Mouse (Mus musculus): Measurements from ENCODE around the gene Psmd2.

Gene Psmd2

DNA sequence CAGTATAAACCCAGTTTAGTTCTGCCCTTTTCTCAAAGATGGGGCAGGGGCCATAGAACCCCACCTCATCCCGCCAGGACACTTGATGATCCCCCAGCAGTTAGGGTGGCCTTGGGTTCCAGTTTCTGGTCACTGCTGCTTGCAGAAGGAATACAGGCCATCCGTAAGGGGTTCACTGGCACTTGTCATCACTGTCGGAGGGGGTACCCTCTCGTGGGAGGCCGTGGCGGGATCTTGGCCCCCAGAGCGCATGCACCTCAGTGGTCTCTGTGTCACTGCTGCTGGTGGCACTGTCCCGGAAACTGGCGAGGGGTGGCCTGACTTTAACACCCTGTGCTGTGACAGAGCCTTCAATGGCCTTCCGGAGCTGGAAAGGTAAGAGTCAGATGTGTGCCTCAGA, 51.6 kb downstream of the Psmd2 start:
- DNase-seq, result no peak

DNA sequence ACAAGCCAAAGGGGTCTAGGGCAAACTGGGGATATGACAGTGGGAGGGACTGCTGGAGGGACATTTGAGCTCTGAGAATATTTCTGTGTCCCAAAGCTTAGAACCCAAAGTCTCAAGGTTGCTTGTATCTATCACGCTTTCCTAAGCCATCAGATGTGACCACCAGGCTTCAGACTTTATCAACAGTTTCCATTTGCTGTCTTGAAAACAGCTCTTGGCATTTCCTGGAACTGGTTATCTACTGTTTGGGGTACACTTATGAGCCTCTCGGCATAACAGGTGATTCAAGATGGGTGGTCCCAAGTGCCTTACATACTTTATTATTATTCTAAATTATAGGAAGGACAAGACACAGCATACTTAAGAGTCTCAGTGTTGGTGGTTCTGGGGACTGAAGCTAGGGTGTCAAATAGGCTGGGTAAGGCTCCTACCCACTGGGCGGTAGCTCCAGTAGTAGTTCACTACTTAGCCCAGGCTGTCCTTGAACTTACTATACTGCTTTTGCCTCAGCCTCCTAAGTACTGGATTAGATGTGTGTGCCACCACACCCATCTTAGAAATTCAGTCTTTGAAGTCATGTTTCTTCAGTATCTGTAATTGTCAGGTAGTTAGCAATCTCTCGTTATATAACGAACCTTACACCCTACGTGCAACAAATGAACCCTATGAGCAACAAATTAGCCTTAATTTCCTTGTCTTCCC, 52.4 kb downstream of the Psmd2 start:
- DNase-seq, result no peak

DNA sequence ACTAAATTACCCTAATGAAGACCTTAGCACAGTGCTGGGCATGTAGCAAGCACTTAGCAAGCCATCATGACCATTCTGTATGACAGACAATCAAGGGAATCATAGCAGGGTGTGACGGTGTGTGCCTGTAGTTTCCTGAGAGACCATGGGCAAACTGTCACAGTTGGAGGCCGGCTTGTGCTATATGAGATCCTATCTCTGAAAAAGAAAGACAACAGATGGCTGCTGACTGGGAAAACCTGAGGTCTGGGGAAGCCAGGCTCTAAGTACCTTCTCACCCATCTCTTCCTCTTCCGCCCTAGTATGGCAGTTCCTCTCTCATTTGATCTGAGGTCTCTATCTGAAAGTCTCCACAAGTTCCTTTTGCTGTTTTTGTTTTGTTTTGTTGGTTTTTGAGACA, 54.3 kb downstream of the Psmd2 start:
- no peak for DNase-seq

DNA sequence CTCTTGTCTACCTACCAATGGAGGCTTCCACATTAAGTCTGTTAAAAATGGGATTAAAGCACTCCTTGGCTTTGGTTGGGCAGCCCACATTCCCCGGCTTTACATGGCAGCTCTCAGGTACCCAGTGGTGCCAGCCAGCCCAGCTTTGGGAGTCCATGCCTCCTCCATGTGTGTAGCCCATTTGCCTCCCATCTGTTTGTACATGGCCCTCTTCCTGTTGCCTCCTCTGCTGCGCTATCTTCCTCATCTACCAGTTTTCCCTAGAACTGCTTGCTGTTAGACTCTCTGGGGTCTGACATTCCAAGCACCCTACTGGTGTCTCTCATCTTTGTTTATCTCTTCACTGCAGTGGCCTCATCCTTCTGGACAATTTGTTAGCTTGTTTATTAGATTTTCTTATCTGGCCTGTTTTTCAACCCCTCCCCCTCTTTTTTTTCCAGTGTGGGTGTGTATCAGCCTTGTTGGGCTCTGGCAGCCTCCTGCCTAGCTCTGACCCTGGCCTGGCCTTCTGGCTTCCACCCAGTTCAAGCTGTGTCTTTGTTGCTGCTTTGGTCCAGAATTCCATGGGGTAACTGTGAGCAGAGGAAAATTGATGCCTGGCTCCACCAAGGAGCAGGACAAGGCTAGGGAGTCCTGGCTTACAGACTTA, 55.1 kb downstream of the Psmd2 start:
- no peak for DNase-seq

DNA sequence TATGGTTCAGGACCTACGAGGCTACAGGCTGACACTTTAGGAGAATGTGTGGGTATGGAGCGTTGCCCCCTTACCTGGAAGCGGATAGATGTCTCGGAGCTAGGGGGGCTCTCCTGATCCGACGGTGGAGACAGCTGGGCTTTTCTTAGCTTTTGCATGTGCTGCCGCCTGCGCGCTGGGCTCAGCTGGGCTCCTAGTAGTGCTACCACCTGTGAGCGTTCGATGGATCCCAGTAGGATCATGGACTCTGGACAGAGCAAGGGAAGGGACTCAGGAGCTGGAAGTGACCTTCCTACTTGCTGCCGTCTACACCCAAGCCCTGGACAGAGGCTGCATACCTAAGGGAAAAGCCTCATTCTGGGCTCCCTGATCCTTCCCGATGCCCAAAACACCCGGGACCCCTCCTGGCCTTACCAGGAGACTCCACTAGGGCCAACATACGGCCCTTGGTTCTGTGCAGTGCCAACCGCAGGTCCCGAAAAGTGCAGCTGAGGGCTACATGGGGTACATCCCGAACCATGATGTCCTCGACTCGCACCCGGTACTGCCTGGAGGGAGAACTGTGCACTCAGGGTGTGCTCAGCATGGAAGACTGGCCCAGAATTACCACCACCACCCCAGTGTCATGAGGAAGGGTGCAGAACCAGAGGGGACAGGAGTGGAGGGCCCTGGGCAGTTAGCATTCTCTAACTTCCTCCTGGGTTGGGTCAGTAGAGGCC, 56.9 kb downstream of the Psmd2 start:
- no peak for DNase-seq

DNA sequence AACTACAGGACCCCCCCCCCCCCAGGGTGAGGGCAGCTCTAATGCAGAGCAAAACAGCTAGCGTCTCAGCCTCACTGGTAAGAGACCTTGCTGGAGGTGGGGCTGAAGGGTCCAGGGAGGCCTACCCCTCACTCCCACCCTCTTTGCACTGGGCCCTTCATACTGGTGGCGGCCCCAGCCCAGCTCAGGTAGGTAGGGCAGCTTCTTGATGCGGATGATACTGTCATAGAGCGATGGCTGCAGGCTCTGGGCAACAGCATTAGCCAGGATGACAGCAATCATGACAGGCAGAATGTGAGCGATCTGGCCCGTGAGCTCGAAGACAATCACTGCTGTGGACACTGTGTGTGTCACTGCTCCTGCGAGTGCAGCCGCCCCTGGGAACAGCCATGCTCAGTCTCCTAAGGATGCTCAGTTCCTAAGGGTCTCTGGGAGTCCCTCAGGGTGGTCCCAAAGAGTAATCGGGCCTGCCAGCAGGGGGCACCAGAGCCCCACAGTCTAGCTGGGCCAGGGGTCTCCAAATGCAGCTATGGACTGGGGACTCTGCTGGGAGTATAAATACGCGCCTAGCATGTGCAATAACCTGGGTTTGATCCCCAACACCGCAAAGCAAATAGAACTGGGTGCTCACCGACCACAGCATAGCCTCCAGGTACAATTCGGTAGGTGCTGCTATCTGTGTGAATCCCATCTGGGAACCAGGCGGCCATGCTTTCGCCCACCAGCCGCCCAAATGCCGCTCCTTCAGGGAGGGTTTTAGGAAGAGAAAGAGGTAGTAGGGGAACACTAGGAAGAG, 57.7 kb downstream of the Psmd2 start:
- peak; percentile 60 to 65 for DNase-seq

DNA sequence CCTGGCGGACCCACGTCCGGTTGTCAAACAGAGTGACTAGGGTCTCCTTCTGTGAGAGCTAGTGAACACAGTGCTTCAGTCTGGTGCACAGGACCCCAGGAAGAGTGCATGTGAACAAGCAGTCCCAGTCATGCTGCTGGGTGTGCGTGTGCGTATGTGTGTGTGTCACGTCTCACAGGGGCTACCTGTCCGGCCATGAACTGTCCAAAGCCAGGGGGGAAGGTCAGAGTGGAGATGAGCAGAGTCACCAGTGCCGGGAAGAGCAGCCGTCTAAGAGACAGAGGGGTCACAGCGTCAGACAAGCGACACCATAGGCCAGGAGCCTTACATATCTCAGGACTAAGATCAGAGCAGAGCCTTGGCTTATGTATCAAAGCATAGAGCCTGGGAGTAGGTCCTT, 58.9 kb downstream of the Psmd2 start:
- no peak for DNase-seq

DNA sequence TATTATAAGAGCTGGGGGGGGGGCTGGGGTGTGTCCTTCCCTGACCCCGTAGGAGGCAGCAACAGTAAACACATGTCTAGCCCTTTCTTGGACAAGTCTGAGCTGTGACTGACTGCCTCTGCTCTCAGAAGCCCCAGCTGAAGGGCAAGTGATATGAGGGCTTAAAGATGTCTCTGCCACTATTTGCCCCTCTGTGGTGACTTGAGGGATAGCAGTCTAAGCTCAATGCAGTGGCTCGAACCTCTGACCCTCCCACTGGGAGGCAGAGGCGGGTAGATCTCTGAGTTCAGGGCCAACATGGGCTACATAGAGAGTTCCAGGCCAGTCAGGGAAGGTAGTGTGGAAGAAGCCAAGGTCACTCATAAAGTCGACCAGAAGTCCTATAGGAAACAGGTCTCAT, 59.4 kb downstream of the Psmd2 start:
- no peak for DNase-seq

DNA sequence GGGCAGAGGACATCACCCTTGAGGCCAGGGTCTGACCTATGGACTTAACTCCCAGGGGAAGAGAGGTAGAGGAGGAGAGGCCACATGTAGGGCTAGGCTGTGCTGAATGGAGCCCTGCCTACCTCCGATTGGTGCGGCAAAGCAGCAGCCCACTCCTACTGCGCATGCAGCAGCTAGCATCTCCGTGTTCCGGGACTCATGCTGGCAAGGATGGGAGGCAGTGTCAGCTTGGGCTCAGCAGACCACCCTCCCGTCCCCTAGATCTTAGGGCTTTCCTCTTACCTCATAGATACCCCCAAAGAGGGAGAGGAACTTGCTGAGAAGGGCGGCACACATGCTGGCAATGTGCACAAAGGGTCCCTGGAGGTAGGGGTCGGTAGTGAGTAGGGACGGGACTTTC, 60.7 kb downstream of the Psmd2 start:
- DNase-seq, result no peak

DNA sequence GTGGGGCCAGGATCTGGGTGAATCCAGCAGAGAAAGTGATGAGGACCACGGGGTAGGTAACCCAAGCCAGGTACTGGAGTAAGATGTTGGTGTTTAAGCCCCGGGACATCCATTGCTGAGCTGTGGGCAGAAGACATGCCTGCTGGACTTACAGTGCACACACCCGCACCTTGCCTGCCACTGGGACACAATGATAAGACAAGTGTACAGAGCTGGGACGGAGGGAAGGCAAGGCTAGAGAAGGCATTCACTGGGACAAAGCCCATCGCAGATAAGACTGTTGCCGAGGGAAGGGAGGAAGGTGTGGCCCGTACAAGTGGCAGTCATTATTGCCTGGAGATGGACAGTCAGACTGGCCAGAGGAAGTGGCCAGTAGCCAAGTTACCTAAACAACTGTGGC, 61.4 kb downstream of the Psmd2 start:
- DNase-seq, result no peak
